Mouse (Mus musculus) adrenal gland, postnatal 10 days (tissue): ENCODE measurements around the gene Chat. TPM values are rescaled to one million over a fixed set of nuclear protein-coding genes. Genes with fewer than 3 reads are reported as not detected.
A peak's percentile ranks its signal among the peaks of the same experiment; 100 is the strongest.

Source experiments
- DNase-seq: peaks from one replicate; pipeline ENCODE4 v3.0.0; 2021; ENCODE audit warnings: mixed read lengths
- long read RNA-seq, 2 experiments: library from polyadenylated mRNA; stranded (forward); transcript quantifications; one replicate each; pipeline ENCODE4 v2.0.0; 2021
- total RNA-seq, 2 experiments: library from RNA; stranded (reverse); gene quantifications; 2 replicates each; pipeline ENCODE4 v1.2.3; 2021

The Chat gene
- total RNA-seq: not detected
- long read RNA-seq, experiment 1: 0 reads
- long read RNA-seq, experiment 2: 0 reads

- no peak for DNase-seq
Measured at GRCm38 (mm10) chr14:32465889-32466288, at the start of gene Chat. Chat (minus strand) TSS chr14:32465989.

DNA sequence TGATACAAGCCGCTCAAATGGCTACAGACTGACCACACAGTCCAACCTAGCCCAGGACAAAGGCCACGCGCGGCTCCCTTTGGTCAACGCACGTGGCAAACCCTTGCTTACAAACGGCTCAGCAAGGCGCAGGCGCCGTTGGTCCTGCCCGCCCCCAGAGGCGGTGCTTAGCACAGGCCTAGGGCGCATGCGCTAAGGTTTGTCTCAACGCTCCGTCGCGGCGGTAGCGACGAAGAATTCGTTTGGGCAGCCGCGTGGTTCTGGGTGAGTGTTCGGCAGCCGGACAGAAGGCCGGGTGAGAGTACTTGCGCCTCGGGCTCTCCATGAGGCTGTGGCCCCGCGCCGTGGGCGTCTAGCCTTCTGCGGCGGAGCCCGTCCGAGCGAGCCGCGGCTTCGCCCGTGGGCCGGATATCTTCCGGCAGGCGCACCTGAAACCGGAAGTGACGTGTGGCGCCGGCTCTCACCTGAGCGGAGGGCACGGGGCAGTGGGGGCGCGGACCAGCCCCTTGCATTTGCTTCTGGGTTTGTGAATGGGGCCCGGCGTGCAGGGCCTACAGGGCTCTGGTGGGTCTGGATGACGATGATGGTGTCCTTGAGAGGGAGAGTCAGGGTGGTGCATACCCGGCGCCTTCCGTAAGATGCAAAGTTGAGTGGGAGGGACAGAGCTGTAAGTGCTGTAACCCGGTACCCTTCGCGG lies 47.7 kb upstream of the Chat start, which contains the start of gene Ercc6:
Gene Ercc6, plus strand, starts transcription at position 186 of the 697 bp plus-strand sequence.
- peak; percentile 96 for DNase-seq

DNA sequence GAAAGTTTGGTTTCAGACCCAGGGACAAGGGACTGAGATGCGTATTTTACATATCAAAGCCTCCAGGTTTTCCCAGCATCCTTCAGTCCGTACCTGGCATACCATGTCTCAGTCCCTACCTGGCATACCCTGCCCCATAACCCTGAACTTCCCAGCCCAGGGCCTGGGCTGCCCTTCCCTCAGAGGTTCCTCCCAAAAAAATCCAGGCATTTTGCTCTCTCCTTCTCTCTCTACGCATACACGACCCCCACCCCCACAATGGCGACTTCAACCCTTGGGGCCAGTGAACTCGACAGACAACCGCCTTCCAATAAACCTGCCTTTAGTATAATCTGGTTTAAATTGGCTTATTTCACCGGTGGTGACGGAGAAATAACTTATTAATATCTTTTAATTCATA lies 47.1 kb upstream of the Chat start:
- no peak for DNase-seq

- DNase-seq: no peak
Measured at GRCm38 (mm10) chr14:32509443-32509961, 43.7 kb upstream of the Chat start.

DNA sequence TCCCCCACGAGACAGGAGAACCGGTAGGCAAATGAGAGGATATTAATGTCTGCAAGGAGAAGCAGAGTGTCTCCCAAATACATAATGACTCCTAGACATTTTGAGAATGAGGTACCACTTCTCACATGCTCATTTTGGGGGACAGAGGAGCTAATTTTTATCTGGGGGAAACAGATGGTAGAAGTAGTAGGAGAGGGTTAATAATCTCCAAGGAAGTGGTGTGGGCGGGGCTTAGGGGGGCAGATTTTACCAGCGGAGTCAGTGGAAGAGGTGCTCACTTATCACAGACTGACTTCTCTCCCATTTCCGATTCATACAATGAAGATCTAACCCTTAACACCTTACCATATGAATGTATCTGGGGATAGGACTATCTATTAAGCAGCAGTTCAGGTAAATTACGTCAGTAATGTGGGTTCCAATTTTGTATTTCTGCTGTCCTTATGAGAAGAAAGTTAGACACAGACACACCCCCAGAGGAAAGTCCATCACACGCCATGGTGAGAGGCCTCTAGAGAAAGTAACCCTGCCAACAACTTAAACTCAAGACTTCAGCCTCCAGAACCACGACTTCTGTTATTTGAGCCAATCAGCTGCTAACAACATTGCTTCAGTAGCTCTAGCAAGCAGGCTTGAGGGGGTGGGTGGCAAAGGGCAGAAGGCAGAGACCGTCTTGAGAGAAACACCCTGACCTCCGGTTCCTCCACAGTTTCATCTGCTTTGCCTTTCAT lies 42.5 kb upstream of the Chat start:
- DNase-seq: no peak

DNA sequence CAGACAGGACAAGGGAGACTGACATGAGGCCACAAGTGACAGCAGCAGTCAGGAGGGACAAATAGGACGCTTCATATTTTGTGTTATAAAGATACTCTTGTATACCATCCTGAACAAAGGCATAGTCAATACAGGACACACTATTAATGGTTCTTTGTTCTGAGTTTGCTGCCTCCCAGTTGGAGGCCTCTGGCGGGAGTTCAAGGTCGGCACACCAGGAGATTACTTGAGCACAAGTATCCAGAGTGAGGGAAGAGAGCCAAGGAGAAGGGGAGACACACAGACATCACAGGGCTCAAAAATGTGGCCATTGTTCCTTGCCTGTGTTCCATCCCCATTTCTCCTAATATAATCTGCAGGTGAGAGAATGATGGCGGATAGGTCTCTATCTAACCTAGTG lies 41.4 kb upstream of the Chat start:
- DNase-seq: peak; percentile 14

DNA sequence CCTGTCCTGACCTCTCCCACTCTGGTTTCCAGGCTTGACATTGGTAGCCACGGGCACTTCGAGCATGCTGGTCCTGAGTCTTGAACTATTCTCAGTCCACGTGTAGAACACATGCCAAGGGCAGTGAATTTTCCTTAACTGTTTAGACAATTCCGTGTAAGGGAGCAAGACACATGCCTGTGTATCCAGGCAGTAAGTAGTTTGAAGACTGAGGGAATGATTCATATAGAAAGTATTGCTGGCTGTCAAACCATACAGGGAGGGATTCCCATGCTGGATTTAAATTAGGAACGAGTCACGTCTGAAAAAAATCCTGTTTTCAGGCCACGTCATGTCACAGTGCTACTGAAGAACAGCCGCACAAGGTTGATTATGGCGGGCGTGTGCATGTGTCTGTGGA lies 40.5 kb upstream of the Chat start:
- DNase-seq: no peak

- DNase-seq: no peak
Measured at GRCm38 (mm10) chr14:32503897-32504296, 38.1 kb upstream of the Chat start.

GRCm38 (mm10) chr14:32502764-32503688 lies 37.2 kb upstream of the Chat start:
- no peak for DNase-seq

DNA sequence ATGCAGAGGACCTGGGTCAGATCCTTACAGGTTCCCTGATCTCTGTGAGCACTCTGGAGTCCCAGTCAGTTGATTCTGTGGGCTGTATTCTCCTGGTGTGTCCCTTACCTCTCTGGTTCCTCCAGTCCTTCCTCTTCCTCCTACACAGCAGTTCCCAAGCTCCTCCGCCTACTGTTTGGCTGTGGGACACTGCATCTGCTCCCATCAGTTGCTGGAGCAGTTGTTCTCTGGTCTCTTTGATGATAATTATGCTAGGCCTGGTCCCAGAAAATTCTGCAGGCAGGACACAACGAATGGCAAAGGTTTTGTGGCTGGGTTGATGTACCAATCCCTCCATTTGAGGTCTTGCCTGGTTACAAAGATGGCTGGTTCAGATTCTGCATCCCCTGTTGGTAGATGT lies 35.5 kb upstream of the Chat start:
- DNase-seq: no peak

- DNase-seq: peak; percentile 9
Measured at GRCm38 (mm10) chr14:32496115-32496850, 30.5 kb upstream of the Chat start.

DNA sequence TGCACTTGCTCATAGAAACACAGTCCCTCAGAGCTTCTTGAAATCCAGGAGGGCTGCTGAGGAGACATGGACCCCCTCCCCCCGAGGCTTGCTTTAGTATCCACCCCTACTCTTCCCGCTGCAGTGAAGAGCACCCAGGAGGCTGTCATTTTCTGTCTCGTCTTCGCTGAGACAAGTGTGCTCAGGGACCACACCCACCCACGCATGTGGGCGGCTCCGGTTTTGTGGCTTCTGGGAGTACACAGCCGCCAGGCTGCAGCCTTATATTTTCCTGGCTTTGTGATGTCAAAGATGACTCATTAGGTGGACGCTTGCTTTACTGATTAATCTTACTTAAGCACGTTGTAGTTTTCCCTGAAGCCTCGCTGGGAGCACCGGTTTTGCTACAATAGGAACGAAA lies 26.7 kb upstream of the Chat start:
- DNase-seq: peak; percentile 13

GRCm38 (mm10) chr14:32482061-32482460 lies 16.3 kb upstream of the Chat start:
- DNase-seq: peak; percentile 24

GRCm38 (mm10) chr14:32477581-32477980 lies 11.8 kb upstream of the Chat start:
- no peak for DNase-seq

DNA sequence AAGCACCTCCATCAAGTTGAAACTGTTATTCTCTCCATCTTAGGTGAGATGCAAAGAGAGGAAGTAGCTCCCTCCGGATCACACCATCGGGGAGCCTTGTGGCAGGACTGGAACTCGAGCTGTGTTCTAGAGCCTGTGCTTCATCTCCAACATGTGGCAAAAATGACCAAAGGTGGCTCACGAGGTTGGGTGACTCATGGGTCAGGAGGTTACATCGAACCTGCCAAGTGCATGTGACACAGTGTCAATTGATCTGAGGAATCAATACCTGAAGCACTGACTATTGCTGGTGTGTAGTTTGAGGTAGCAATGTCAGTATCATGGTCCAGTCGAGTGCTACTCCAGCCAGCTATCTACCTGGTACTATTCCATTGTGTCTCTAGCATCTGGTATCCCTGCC lies 10.8 kb upstream of the Chat start:
- no peak for DNase-seq

DNA sequence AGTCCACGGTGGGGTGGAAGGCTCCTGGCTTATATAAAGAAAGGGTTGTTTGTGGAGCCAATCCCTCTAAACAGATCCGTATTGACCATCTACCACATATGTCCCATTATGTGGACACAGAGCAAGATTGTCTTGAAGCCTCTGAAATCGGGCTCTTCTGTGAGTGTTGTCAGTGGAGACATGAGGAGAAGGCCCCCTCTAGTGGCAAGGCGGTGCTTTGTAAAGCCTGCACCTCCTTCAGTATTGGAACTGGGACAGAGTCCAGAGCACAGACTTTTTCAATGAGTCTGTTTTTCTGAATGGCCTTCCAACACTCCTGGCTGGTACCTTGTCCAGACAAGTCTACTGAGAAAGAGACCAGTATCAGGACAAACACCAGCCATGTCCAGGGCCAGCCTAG lies 7.2 kb upstream of the Chat start:
- DNase-seq: peak; percentile 75

- DNase-seq: peak; percentile 90
Measured at GRCm38 (mm10) chr14:32467606-32468005, 1.8 kb upstream of the Chat start.

DNA sequence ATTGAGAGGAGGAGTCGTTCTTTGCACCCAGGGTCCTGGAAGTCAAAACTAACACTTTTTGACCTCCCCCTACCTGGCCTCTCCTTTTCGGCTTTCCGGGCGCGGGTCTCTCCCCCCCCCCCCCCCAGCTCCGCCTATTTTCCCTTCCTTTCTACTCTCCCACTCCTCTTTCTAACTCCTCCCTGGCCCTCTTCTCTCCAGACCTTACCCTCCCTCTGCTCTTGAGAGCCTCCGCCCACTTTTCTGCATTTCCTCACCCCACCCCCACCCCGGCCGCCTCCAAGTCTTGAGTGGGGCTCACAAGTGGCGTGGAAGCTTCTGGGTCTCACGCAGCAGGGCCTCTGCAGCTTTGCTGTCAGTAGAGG lies 301 bp downstream of the Chat start:
- no peak for DNase-seq

DNA sequence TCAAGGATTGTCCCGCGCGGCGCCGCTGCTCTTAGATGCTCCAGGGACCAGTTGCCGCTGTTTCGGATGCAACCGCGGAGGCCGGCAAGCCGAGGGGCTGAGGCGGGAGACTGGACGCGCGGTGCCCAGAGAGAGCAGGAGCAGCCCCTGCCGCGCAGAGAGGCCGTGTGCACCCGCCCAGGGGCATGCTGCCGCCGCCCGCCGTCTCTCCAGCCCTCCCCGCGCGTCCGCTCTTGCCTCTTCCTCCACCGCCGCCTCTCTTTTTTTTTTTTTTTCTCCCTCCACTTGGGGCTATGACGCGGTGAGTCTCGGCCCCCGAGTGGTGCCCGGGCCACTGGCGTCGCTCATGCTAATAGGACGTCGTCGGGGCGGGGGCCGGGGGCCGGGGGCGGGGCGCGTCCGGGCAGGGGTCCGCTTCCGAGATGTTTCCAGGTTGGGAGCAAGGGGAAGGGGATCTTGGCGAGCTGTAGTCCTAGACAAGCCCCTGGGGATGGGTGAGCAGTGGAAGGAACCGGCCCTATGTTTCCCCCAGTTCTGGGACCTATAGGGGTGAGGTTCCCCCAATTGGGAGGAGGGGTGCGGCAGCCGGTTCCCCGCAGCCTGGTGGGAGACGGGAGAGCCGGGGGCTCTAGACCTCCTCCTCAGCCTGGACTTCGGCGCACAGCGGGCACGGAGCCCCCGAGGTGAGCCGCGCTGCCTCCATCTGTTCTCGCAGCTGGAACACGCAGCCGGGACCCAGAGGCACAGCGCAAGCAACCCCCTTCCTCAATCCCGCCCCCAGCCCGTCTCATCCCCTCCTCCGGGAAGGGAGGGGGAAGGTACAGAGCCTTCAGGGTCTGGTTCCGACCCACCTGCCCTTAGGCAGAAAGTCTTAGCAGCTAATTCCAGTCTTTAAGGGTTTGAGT lies 936 bp downstream of the Chat start, which contains the start of gene Slc18a3:
Gene Slc18a3, minus strand, starts transcription at position 250 of the 905 bp plus-strand sequence.
- peak; percentile 7 for DNase-seq

DNA sequence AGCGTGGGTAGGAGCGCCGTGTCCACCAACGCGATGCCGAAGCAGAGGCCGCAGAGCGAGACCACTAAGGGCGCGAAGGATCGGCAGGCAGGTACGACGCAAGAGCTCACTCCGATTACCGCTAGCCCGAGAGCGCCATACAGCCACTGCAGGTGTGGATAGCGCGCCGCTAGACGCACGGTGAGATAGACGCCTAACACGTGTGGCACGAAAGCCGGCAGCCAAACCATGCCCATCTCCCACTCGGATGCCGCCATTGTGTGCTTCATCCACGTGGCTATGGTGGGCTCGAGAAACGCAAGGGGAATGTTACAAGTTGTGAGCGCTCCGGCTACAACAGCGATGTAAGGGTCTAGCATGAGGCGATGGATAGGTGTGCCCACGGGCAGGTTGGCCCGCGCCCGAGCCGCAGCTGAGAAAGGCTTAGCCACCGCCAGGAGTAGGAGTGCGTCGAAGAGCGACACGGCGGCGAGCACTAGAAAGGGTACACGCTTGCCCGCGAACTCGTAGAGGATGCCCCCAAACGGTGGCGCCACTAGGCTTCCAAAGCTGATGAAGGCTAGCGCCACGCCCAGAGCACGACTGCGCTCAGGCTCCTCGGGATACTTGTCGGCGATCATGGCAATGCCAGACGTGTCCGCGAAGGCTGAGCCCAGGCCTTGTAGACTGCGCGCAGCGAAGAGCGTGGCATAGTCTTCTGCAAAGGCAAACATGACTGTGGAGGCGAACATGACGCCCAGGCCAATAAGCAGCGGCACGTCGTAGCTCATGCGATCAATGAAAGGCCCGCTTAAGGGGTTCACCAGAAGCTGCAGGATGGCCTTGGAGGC lies 2.4 kb downstream of the Chat start:
- no peak for DNase-seq
